Mouse (Mus musculus): ENCODE measurements at regions not wholly inside any gene's neighbourhood (a gene's known extent, or its start where the extent isn't known, plus 50 kb on each side); places are given as distances from the start of the nearest gene placed in this dataset.

- Histone ChIP-seq H3K4me3 (ENCODE audit: low read length) (no peak overlapping the region), H3K27me3 (ENCODE audit: control insufficient read depth, insufficient read depth, low read length) (no peaks in the 10 kb centered on the region), H3K27ac (ENCODE audit: low read length) (no peak overlapping the region), H3K9ac (ENCODE audit: low read length) (no peak overlapping the region), H3K4me1 (ENCODE audit: control insufficient read depth, insufficient read depth, low read length) (no peaks in the 10 kb centered on the region), H3K36me3 (ENCODE audit: control insufficient read depth, insufficient read depth) (no peaks in the 10 kb centered on the region), H3K9me3 (replicated peaks; ENCODE audit: control insufficient read depth, low read length) (no peaks in the 10 kb centered on the region), H3K4me2 (ENCODE audit: low read depth, low read length) (no peak overlapping the region)
- no peak for ATAC-seq (replicated peaks; ENCODE audit: extremely low read depth, insufficient read depth, low FRiP score)
- 91% methylated on average over 6 of the region's 6 CpGs for WGBS
Observed at GRCm38 (mm10) chr10:96381664-96382063, 235.1 kb upstream of the Btg1 start.

GRCm38 (mm10) chr10:96391748-96392147, 225.1 kb upstream of the Btg1 start:
- no peak for ATAC-seq (replicated peaks; ENCODE audit: extremely low read depth, insufficient read depth, low FRiP score)
- Histone ChIP-seq H3K4me1 (ENCODE audit: control insufficient read depth, insufficient read depth, low read length) (no peaks in the 10 kb centered on the region), H3K27ac (ENCODE audit: low read length) (no peak overlapping the region), H3K9me3 (replicated peaks; ENCODE audit: control insufficient read depth, low read length) (no peaks in the 10 kb centered on the region), H3K4me3 (ENCODE audit: low read length) (no peak overlapping the region), H3K9ac (ENCODE audit: low read length) (no peak overlapping the region), H3K27me3 (ENCODE audit: control insufficient read depth, insufficient read depth, low read length) (no peaks in the 10 kb centered on the region), H3K4me2 (ENCODE audit: low read depth, low read length) (no peak overlapping the region), H3K36me3 (ENCODE audit: control insufficient read depth, insufficient read depth) (no peaks in the 10 kb centered on the region)
- 51% methylated on average over 3 of the region's 3 CpGs for WGBS

- Histone ChIP-seq H3K4me1 (ENCODE audit: control insufficient read depth, insufficient read depth, low read length) (no peaks in the 10 kb centered on the region), H3K27me3 (ENCODE audit: control insufficient read depth, insufficient read depth, low read length) (no peaks in the 10 kb centered on the region), H3K9me3 (replicated peaks; ENCODE audit: control insufficient read depth, low read length) (no peaks in the 10 kb centered on the region), H3K4me2 (ENCODE audit: low read depth, low read length) (no peak overlapping the region), H3K27ac (ENCODE audit: low read length) (no peak overlapping the region), H3K36me3 (ENCODE audit: control insufficient read depth, insufficient read depth) (no peaks in the 10 kb centered on the region), H3K4me3 (ENCODE audit: low read length) (no peak overlapping the region), H3K9ac (ENCODE audit: low read length) (no peak overlapping the region)
- no peak for ATAC-seq (replicated peaks; ENCODE audit: extremely low read depth, insufficient read depth, low FRiP score)
- WGBS, result 79% methylated on average over 1 of the region's 1 CpGs
Observed at GRCm38 (mm10) chr10:96392836-96393235, 224.0 kb upstream of the Btg1 start.

- no peaks in the 10 kb centered on the region for H3K36me3 ChIP-seq (ENCODE audit: control insufficient read depth, insufficient read depth)
- no peak overlapping the region for H3K27ac ChIP-seq (ENCODE audit: low read length)
- H3K9me3 ChIP-seq (replicated peaks; ENCODE audit: control insufficient read depth, low read length), result no peaks in the 10 kb centered on the region
- H3K4me3 ChIP-seq (ENCODE audit: low read length), result no peak overlapping the region
- no peak overlapping the region for H3K4me2 ChIP-seq (ENCODE audit: low read depth, low read length)
- no peaks in the 10 kb centered on the region for H3K4me1 ChIP-seq (ENCODE audit: control insufficient read depth, insufficient read depth, low read length)
- ATAC-seq (replicated peaks; ENCODE audit: extremely low read depth, insufficient read depth, low FRiP score), result no peak
- no peak overlapping the region for H3K9ac ChIP-seq (ENCODE audit: low read length)
- no peaks in the 10 kb centered on the region for H3K27me3 ChIP-seq (ENCODE audit: control insufficient read depth, insufficient read depth, low read length)
- 87% methylated on average over 3 of the region's 3 CpGs for WGBS
Observed at GRCm38 (mm10) chr10:96394210-96394609, 222.6 kb upstream of the Btg1 start.

- Histone ChIP-seq H3K9ac (ENCODE audit: low read length) (no peak overlapping the region), H3K36me3 (ENCODE audit: control insufficient read depth, insufficient read depth) (no peaks in the 10 kb centered on the region), H3K4me2 (ENCODE audit: low read depth, low read length) (no peak overlapping the region), H3K4me1 (ENCODE audit: control insufficient read depth, insufficient read depth, low read length) (no peaks in the 10 kb centered on the region), H3K27me3 (ENCODE audit: control insufficient read depth, insufficient read depth, low read length) (no peaks in the 10 kb centered on the region), H3K4me3 (ENCODE audit: low read length) (no peak overlapping the region), H3K27ac (ENCODE audit: low read length) (no peak overlapping the region), H3K9me3 (replicated peaks; ENCODE audit: control insufficient read depth, low read length) (no peaks in the 10 kb centered on the region)
- ATAC-seq (replicated peaks; ENCODE audit: extremely low read depth, insufficient read depth, low FRiP score), result no peak
- 68% methylated on average over 3 of the region's 3 CpGs for WGBS
Observed at GRCm38 (mm10) chr10:96395017-96395416, 221.8 kb upstream of the Btg1 start.

GRCm38 (mm10) chr10:96397931-96398561, 218.8 kb upstream of the Btg1 start:
- no peaks in the 10 kb centered on the region for H3K27me3 ChIP-seq (ENCODE audit: control insufficient read depth, insufficient read depth, low read length)
- no peak overlapping the region for H3K9ac ChIP-seq (ENCODE audit: low read length)
- H3K36me3 ChIP-seq (ENCODE audit: control insufficient read depth, insufficient read depth), result no peaks in the 10 kb centered on the region
- H3K9me3 ChIP-seq (replicated peaks; ENCODE audit: control insufficient read depth, low read length), result no peaks in the 10 kb centered on the region
- H3K4me2 ChIP-seq (ENCODE audit: low read depth, low read length), result no peak overlapping the region
- no peaks in the 10 kb centered on the region for H3K4me1 ChIP-seq (ENCODE audit: control insufficient read depth, insufficient read depth, low read length)
- H3K4me3 ChIP-seq (ENCODE audit: low read length), result no peak overlapping the region
- no peak for ATAC-seq (replicated peaks; ENCODE audit: extremely low read depth, insufficient read depth, low FRiP score)
- 70% methylated on average over 13 of the region's 13 CpGs for WGBS
- no peak overlapping the region for H3K27ac ChIP-seq (ENCODE audit: low read length)

GRCm38 (mm10) chr10:96398562-96399288, 218.1 kb upstream of the Btg1 start:
- Histone ChIP-seq H3K36me3 (ENCODE audit: control insufficient read depth, insufficient read depth) (no peaks in the 10 kb centered on the region), H3K4me2 (ENCODE audit: low read depth, low read length) (no peak overlapping the region), H3K9me3 (replicated peaks; ENCODE audit: control insufficient read depth, low read length) (no peaks in the 10 kb centered on the region), H3K4me1 (ENCODE audit: control insufficient read depth, insufficient read depth, low read length) (no peaks in the 10 kb centered on the region), H3K27ac (ENCODE audit: low read length) (no peak overlapping the region), H3K9ac (ENCODE audit: low read length) (no peak overlapping the region), H3K27me3 (ENCODE audit: control insufficient read depth, insufficient read depth, low read length) (no peaks in the 10 kb centered on the region), H3K4me3 (ENCODE audit: low read length) (no peak overlapping the region)
- 82% methylated on average over 9 of the region's 9 CpGs for WGBS
- ATAC-seq (replicated peaks; ENCODE audit: extremely low read depth, insufficient read depth, low FRiP score), result no peak

- 65% methylated on average over 8 of the region's 8 CpGs for WGBS
- Histone ChIP-seq H3K27ac (ENCODE audit: low read length) (no peak overlapping the region), H3K9ac (ENCODE audit: low read length) (no peak overlapping the region), H3K4me1 (ENCODE audit: control insufficient read depth, insufficient read depth, low read length) (no peaks in the 10 kb centered on the region), H3K9me3 (replicated peaks; ENCODE audit: control insufficient read depth, low read length) (no peaks in the 10 kb centered on the region), H3K4me2 (ENCODE audit: low read depth, low read length) (no peak overlapping the region), H3K27me3 (ENCODE audit: control insufficient read depth, insufficient read depth, low read length) (no peaks in the 10 kb centered on the region), H3K36me3 (ENCODE audit: control insufficient read depth, insufficient read depth) (no peaks in the 10 kb centered on the region), H3K4me3 (ENCODE audit: low read length) (no peak overlapping the region)
- no peak for ATAC-seq (replicated peaks; ENCODE audit: extremely low read depth, insufficient read depth, low FRiP score)
Observed at GRCm38 (mm10) chr10:96399636-96400400, 217.0 kb upstream of the Btg1 start.

- H3K36me3 ChIP-seq (ENCODE audit: control insufficient read depth, insufficient read depth), result no peaks in the 10 kb centered on the region
- no peaks in the 10 kb centered on the region for H3K27me3 ChIP-seq (ENCODE audit: control insufficient read depth, insufficient read depth, low read length)
- H3K4me1 ChIP-seq (ENCODE audit: control insufficient read depth, insufficient read depth, low read length), result no peaks in the 10 kb centered on the region
- no peak overlapping the region for H3K9ac ChIP-seq (ENCODE audit: low read length)
- no peak overlapping the region for H3K27ac ChIP-seq (ENCODE audit: low read length)
- H3K4me2 ChIP-seq (ENCODE audit: low read depth, low read length), result no peak overlapping the region
- WGBS, result 74% methylated on average over 6 of the region's 6 CpGs
- no peak for ATAC-seq (replicated peaks; ENCODE audit: extremely low read depth, insufficient read depth, low FRiP score)
- no peaks in the 10 kb centered on the region for H3K9me3 ChIP-seq (replicated peaks; ENCODE audit: control insufficient read depth, low read length)
- H3K4me3 ChIP-seq (ENCODE audit: low read length), result no peak overlapping the region
Observed at GRCm38 (mm10) chr10:96400793-96401192, 216.0 kb upstream of the Btg1 start.

All from heart, embryonic 16.5 days (tissue).